ENCODE assay signal across 27 mouse cellular contexts in the genomic region with DNA sequence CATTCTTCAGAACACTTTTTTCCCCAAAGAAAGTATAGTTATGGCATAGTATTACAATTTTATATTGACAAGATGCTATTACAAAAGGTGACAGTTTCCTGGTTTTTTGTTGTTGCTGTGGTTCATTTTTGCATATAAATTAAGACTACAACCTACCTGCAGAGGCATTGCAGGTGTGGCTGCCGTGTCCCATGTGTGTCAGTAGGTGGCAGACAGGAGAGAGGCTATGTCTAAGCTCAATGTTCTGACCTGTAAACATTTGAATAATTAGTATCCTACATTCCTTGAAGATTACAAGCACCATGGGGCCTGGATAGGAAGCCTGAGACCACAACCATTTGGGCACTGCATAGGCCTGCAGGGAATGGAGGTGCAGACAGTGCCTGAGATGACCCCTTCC. TPM values are rescaled to one million over a fixed set of nuclear protein-coding genes. Genes with fewer than 3 reads are reported as not detected.
A peak's percentile ranks its signal among the peaks of the same experiment; 100 is the strongest.
DNase-seq lines count a peak whose midpoint lies in the region; ATAC-seq and TF ChIP-seq lines count a peak whose summit lies in the region.
"Had no signal": no experiment of that assay in that cellular context is flagged by ENCODE, and none has a peak within 500 bp of the region (broad histone marks: within the 10 kb centered on the region; RNA-seq: fewer than 3 reads in every experiment).

No protein-coding gene starts in this region.

- no peaks in the 10 kb centered on the region for H3K4me1 ChIP-seq in kidney, adult 2 months (ENCODE audit: control insufficient read depth, insufficient read depth, low read length)
- H3K4me1 ChIP-seq in kidney, embryonic 16.5 days (ENCODE audit: insufficient read depth, low read length) = no peaks in the 10 kb centered on the region
- no peaks in the 10 kb centered on the region for H3K4me1 ChIP-seq in lung, postnatal 0 days (ENCODE audit: insufficient read depth, low read depth, low read length)
- no peaks in the 10 kb centered on the region for H3K4me1 ChIP-seq in ES-Bruce4 (ENCODE audit: control insufficient read depth, insufficient read depth, low read length)
- no peaks in the 10 kb centered on the region for H3K4me1 ChIP-seq in small intestine, adult 2 months (ENCODE audit: control insufficient read depth, insufficient read depth, insufficient read length, low read length)
- H3K4me1 ChIP-seq: embryonic facial prominence, embryonic 12.5 days; forebrain, embryonic 15.5 days; heart, embryonic 15.5 days; hindbrain, embryonic 10.5 days; hindbrain, embryonic 15.5 days had no signal

- no peak for ATAC-seq in kidney, embryonic 16.5 days (ENCODE audit: low FRiP score, low TSS enrichment)
- ATAC-seq in lung, postnatal 0 days = no peak
- ATAC-seq: CD4-positive, CD25-positive, alpha-beta regulatory T cell, adult 4 months; forebrain, embryonic 15.5 days had no signal

- H3K4me3 ChIP-seq in kidney, adult 2 months (ENCODE audit: insufficient read depth, low read depth, low read length) = no peak overlapping the region
- H3K4me3 ChIP-seq in kidney, embryonic 16.5 days (ENCODE audit: low read length) = no peak overlapping the region
- no peak overlapping the region for H3K4me3 ChIP-seq in lung, postnatal 0 days (ENCODE audit: low read depth, low read length)
- H3K4me3 ChIP-seq in ES-Bruce4 (ENCODE audit: low read depth, low read length) = no peak overlapping the region
- no peak overlapping the region for H3K4me3 ChIP-seq in small intestine, adult 2 months (ENCODE audit: low read depth, low read length)
- H3K4me3 ChIP-seq: embryonic facial prominence, embryonic 12.5 days; forebrain, embryonic 15.5 days; heart, embryonic 15.5 days; hindbrain, embryonic 10.5 days; hindbrain, embryonic 15.5 days had no signal

- peak; percentile 26; the same call in 1 of the 2 replicates for TF ChIP-seq CTCF in kidney, adult 2 months (conservative IDR thresholded peaks at IDR 0.05; ENCODE audit: insufficient read depth, insufficient read length, low read depth, low read length)
- peak; percentile 41 for TF ChIP-seq CTCF in lung, postnatal 0 days (IDR thresholded peaks at IDR 0.05)
- TF ChIP-seq CTCF in ES-Bruce4 (IDR thresholded peaks at IDR 0.05; ENCODE audit: low read depth, low read length) = peak; percentile 30
- peak; percentile 40; the same call in 1 of the 2 replicates for TF ChIP-seq CTCF in small intestine, adult 2 months (IDR thresholded peaks at IDR 0.05; ENCODE audit: extremely low read depth, insufficient read length, insufficient replicate concordance, low read depth, low read length)

- H3K36me3 ChIP-seq in kidney, adult 2 months (ENCODE audit: control insufficient read depth, insufficient read depth, low read length) = no peaks in the 10 kb centered on the region
- no peaks in the 10 kb centered on the region for H3K36me3 ChIP-seq in kidney, embryonic 16.5 days (ENCODE audit: insufficient read depth, low read length)
- no peaks in the 10 kb centered on the region for H3K36me3 ChIP-seq in lung, postnatal 0 days (ENCODE audit: insufficient read depth, low read length)
- no peaks in the 10 kb centered on the region for H3K36me3 ChIP-seq in ES-Bruce4 (ENCODE audit: control insufficient read depth, insufficient read depth, low read length, poor library complexity, severe bottlenecking)
- no peaks in the 10 kb centered on the region for H3K36me3 ChIP-seq in small intestine, adult 2 months (ENCODE audit: control insufficient read depth, insufficient read depth, low read length)
- H3K36me3 ChIP-seq: embryonic facial prominence, embryonic 12.5 days; forebrain, embryonic 15.5 days; G1E; heart, embryonic 15.5 days; hindbrain, embryonic 10.5 days; hindbrain, embryonic 15.5 days had no signal

- 86% methylated on average over 1 of the region's 1 CpGs for WGBS in kidney, adult 2 months
- WGBS in kidney, embryonic 16.5 days = 94% methylated on average over 1 of the region's 1 CpGs
- WGBS in lung, postnatal 0 days = 84% methylated on average over 1 of the region's 1 CpGs
- WGBS in small intestine, adult 2 months = 83% methylated on average over 1 of the region's 1 CpGs

- no peak for TF ChIP-seq POLR2A in kidney, adult 2 months (IDR thresholded peaks at IDR 0.05; ENCODE audit: low read depth, low read length)
- no peak for TF ChIP-seq POLR2A in ES-Bruce4 (IDR thresholded peaks at IDR 0.05; ENCODE audit: insufficient read depth, low read length)
- no peak for TF ChIP-seq POLR2A in small intestine, adult 2 months (IDR thresholded peaks at IDR 0.05; ENCODE audit: low read depth, low read length)

- no peak overlapping the region for H3K27ac ChIP-seq in kidney, adult 2 months (ENCODE audit: insufficient read depth, low read depth, low read length)
- no peak overlapping the region for H3K27ac ChIP-seq in kidney, embryonic 16.5 days (ENCODE audit: low read length)
- no peak overlapping the region for H3K27ac ChIP-seq in lung, postnatal 0 days (ENCODE audit: low read length)
- no peak overlapping the region for H3K27ac ChIP-seq in ES-Bruce4 (ENCODE audit: insufficient read depth, low read length)
- H3K27ac ChIP-seq in small intestine, adult 2 months (ENCODE audit: insufficient read depth, low read depth, low read length) = no peak overlapping the region
- H3K27ac ChIP-seq: embryonic facial prominence, embryonic 12.5 days; forebrain, embryonic 15.5 days; heart, embryonic 15.5 days; hindbrain, embryonic 10.5 days; hindbrain, embryonic 15.5 days had no signal

- DNase-seq in kidney, adult 2 months = no peak
- no peak for DNase-seq in lung, postnatal 0 days (ENCODE audit: low spot score)
- DNase-seq in lung, adult 18-20 months = no peak
- DNase-seq in adrenal gland, postnatal 4 days (ENCODE audit: low spot score in 2 of 2) = no peak
- DNase-seq in B cell, adult 2 months = no peak
- DNase-seq: adrenal gland, postnatal 10 days; cerebellum, adult 11-12 months; cerebellum, adult 9-10 months; cerebellum, postnatal 25 days; gastrocnemius, postnatal 10 days; heart, adult 18-20 months had no signal

- H3K9ac ChIP-seq in kidney, embryonic 16.5 days (replicated peaks; ENCODE audit: low read length) = no peak overlapping the region
- no peak overlapping the region for H3K9ac ChIP-seq in lung, postnatal 0 days (replicated peaks; ENCODE audit: low read depth)
- no peak overlapping the region for H3K9ac ChIP-seq in ES-Bruce4 (ENCODE audit: low read depth, poor library complexity, severe bottlenecking)
- H3K9ac ChIP-seq: embryonic facial prominence, embryonic 12.5 days; forebrain, embryonic 15.5 days; heart, embryonic 15.5 days; hindbrain, embryonic 15.5 days had no signal

- no peak for TF ChIP-seq EP300 in lung, postnatal 0 days (IDR thresholded peaks at IDR 0.05)
- TF ChIP-seq EP300 in ES-Bruce4 (IDR thresholded peaks at IDR 0.05; ENCODE audit: insufficient read depth, low read depth, low read length) = no peak

- H3K27me3 ChIP-seq in kidney, adult 2 months (replicated peaks; ENCODE audit: control insufficient read depth, insufficient read depth, low read length) = no peaks in the 10 kb centered on the region
- H3K27me3 ChIP-seq in kidney, embryonic 16.5 days (ENCODE audit: insufficient read depth, low read length) = no peaks in the 10 kb centered on the region
- H3K27me3 ChIP-seq in lung, postnatal 0 days (replicated peaks; ENCODE audit: insufficient read depth, low read length) = no peaks in the 10 kb centered on the region
- no peaks in the 10 kb centered on the region for H3K27me3 ChIP-seq in ES-Bruce4 (ENCODE audit: control insufficient read depth, insufficient read depth, low read length, poor library complexity, severe bottlenecking)
- H3K27me3 ChIP-seq in small intestine, adult 2 months (ENCODE audit: control insufficient read depth, insufficient read depth, low read length) = no peaks in the 10 kb centered on the region
- H3K27me3 ChIP-seq: embryonic facial prominence, embryonic 12.5 days; forebrain, embryonic 15.5 days; heart, embryonic 15.5 days; hindbrain, embryonic 15.5 days had no signal

- no peaks in the 10 kb centered on the region for H3K9me3 ChIP-seq in kidney, embryonic 16.5 days (ENCODE audit: low read length)
- no peaks in the 10 kb centered on the region for H3K9me3 ChIP-seq in lung, postnatal 0 days (ENCODE audit: low read length)
- H3K9me3 ChIP-seq in ES-Bruce4 (replicated peaks; ENCODE audit: control insufficient read depth, insufficient read depth, low read length, poor library complexity, severe bottlenecking) = no peaks in the 10 kb centered on the region
- H3K9me3 ChIP-seq: embryonic facial prominence, embryonic 12.5 days; forebrain, embryonic 15.5 days; heart, embryonic 15.5 days; hindbrain, embryonic 10.5 days; hindbrain, embryonic 15.5 days had no signal

- H3K4me2 ChIP-seq in kidney, embryonic 16.5 days (replicated peaks; ENCODE audit: low read depth, low read length) = no peak overlapping the region
- no peak overlapping the region for H3K4me2 ChIP-seq in lung, postnatal 0 days (replicated peaks; ENCODE audit: low read depth, low read length)
- H3K4me2 ChIP-seq: embryonic facial prominence, embryonic 12.5 days; forebrain, embryonic 15.5 days; heart, embryonic 11.5 days; heart, embryonic 15.5 days; hindbrain, embryonic 15.5 days had no signal

RNA-seq across cellular contexts. Expression of gene Gm11111, which starts 11.2 kb away (rescaled TPM):
- polyA plus RNA-seq in kidney, adult 2 months (2012; rRNA removed) = not detected in 2 replicates
- polyA plus RNA-seq in kidney, embryonic 16.5 days (2015; fragmentation: Nextera tagmentation; extraction: Ambion mirVana) = not detected in 2 replicates
- not detected in 2 replicates for polyA plus RNA-seq in lung, postnatal 0 days (2015; fragmentation: Nextera tagmentation; extraction: Ambion mirVana)
- polyA plus RNA-seq in ES-Bruce4 (2011; ENCODE audit: insufficient read depth, insufficient read length, low read depth, missing spikeins) = not detected in 2 replicates
- polyA plus RNA-seq in small intestine, adult 2 months (2012; rRNA removed) = not detected in 2 replicates
- not detected for total RNA-seq in adrenal gland, postnatal 4 days (2021)
- total RNA-seq: adrenal gland, postnatal 10 days; G1E; gastrocnemius, postnatal 10 days; gastrocnemius, postnatal 4 days; heart, adult 18-20 months; heart, postnatal 25 days had no signal
- polyA plus RNA-seq: CD4-positive, CD25-positive, alpha-beta regulatory T cell, adult 4 months; cortical plate, adult 2 months; embryonic facial prominence, embryonic 12.5 days; forebrain, embryonic 11.5 days; forebrain, embryonic 15.5 days; frontal cortex, adult 2 months; G1E; heart, embryonic 11.5 days; heart, embryonic 15.5 days; hindbrain, embryonic 10.5 days; hindbrain, embryonic 15.5 days had no signal
